Mouse (Mus musculus) intestine, embryonic 15.5 days (tissue): ENCODE data around the gene Lilr4b. TPM values are rescaled to one million over a fixed set of nuclear protein-coding genes. Genes with fewer than 3 reads are reported as not detected.
"Not testable (repeated sequence)": the region's sequence is repeated elsewhere in the genome, so short reads cannot be mapped to it uniquely, and the experiment has no call there.

ENCODE experiments used
- ATAC-seq: fragments of 200-750 bp; cut with Nextera tagmentation; 2 replicates; pipeline ENCODE4 v1.8.0; 2017; ENCODE audit warnings: moderate TSS enrichment, moderate library complexity
- H3K27ac ChIP-seq: fragments of 300-500 bp; sonication (generic); 2 replicates; pipeline ENCODE4 v1.5.1; 2015; ENCODE audit warnings: mild to moderate bottlenecking, inconsistent platforms
- H3K27me3 ChIP-seq: fragments of 300-500 bp; sonication (generic); replicated peaks from 2 replicates; pipeline ENCODE4 v1.6.1; 2015; ENCODE audit warnings: inconsistent platforms
- H3K36me3 ChIP-seq: fragments of 300-500 bp; sonication (generic); 2 replicates; pipeline ENCODE4 v1.6.1; 2015; ENCODE audit warnings: inconsistent platforms
- H3K4me1 ChIP-seq: fragments of 300-500 bp; sonication (generic); replicated peaks from 2 replicates; pipeline ENCODE4 v1.6.1; 2015; ENCODE audit warnings: inconsistent platforms
- H3K4me2 ChIP-seq: fragments of 300-500 bp; sonication (generic); replicated peaks from 2 replicates; pipeline ENCODE4 v1.6.1; 2015; ENCODE audit warnings: mild to moderate bottlenecking, inconsistent platforms
- H3K4me3 ChIP-seq: fragments of 300-500 bp; sonication (generic); replicated peaks from 2 replicates; pipeline ENCODE4 v1.5.1; 2015; ENCODE audit warnings: inconsistent platforms
- H3K9ac ChIP-seq: fragments of 300-500 bp; sonication (generic); 2 replicates; pipeline ENCODE4 v1.6.1; 2015; ENCODE audit warnings: inconsistent platforms
- H3K9me3 ChIP-seq: fragments of 300-500 bp; sonication (generic); 2 replicates; pipeline ENCODE4 v1.6.1; 2016; ENCODE audit warnings: inconsistent platforms
- WGBS: fragments of 180-500 bp; shearing (Covaris S2); methylation state at CpG from one replicate; pipeline ENCODE4 v1.1.7; 2015; 5-methylcytosine and 5-hydroxymethylcytosine counted together
- polyA plus RNA-seq: library from polyadenylated mRNA; unstranded; fragments of >200 nt; fragmentation: Nextera tagmentation; extraction: Ambion mirVana; gene quantifications from 2 replicates; pipeline ENCODE4 v1.2.1, GENCODE M21; 2015

The Lilr4b gene
- 0.61 and 0.80 TPM in 2 replicates for polyA plus RNA-seq

DNA sequence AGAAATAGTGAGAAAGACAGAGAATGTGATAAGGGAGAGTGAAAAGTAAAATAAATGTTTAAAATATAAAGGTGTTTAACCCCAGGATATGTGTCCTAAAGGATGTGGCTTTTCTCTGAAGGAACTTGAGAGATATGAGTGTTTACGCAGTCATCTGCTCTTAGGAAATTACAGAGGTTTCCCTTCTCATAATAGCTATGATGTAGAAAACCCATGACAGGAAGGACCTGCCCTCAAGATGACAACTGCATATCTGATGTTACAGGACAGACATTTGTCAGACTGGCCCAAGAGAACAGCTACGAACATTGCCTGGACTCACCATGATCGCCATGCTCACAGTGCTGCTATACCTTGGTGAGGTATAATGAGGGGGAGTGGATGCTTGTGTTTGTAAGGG, at the start of gene Lilr4b, which contains the start of gene Gm49339:
TSS of gene Lilr4b (plus strand) at position 236 of the 400 bp plus-strand sequence.
TSS of gene Gm49339 (plus strand) at position 216 of the 400 bp plus-strand sequence.
- not testable (repeated sequence) for H3K27me3 ChIP-seq, H3K9ac ChIP-seq, H3K36me3 ChIP-seq, H3K4me2 ChIP-seq, ATAC-seq, H3K9me3 ChIP-seq, H3K4me3 ChIP-seq, H3K4me1 ChIP-seq, H3K27ac ChIP-seq
- 82% methylated on average over 1 of the region's 3 CpGs for WGBS

- ATAC-seq = no peak
- H3K4me2 ChIP-seq = no peak overlapping the region
Measured at GRCm38 (mm10) chr10:51432940-51433339, 47.5 kb upstream of the Lilr4b start.

GRCm38 (mm10) chr10:51435684-51436083, 44.7 kb upstream of the Lilr4b start:
- Histone ChIP-seq H3K27me3 (no peaks in the 10 kb centered on the region), H3K27ac (no peak overlapping the region), H3K9ac (no peak overlapping the region), H3K4me3 (no peak overlapping the region), H3K4me1 (no peaks in the 10 kb centered on the region), H3K9me3 (no peaks in the 10 kb centered on the region), H3K36me3 (no peaks in the 10 kb centered on the region), H3K4me2 (no peak overlapping the region)
- WGBS = 79% methylated on average over 3 of the region's 3 CpGs
- no peak for ATAC-seq

More at GRCm38 (mm10) chr10:51432940-51433339, 47.5 kb upstream of the Lilr4b start:
- H3K9ac ChIP-seq = no peak overlapping the region
- no peak overlapping the region for H3K4me3 ChIP-seq
- H3K27me3 ChIP-seq = no peaks in the 10 kb centered on the region
- H3K9me3 ChIP-seq = no peaks in the 10 kb centered on the region
- no peaks in the 10 kb centered on the region for H3K4me1 ChIP-seq
- no peak overlapping the region for H3K27ac ChIP-seq
- no peaks in the 10 kb centered on the region for H3K36me3 ChIP-seq

GRCm38 (mm10) chr10:51451610-51452009, 28.8 kb upstream of the Lilr4b start:
- Histone ChIP-seq H3K4me3 (no peak overlapping the region), H3K4me2 (no peak overlapping the region), H3K9me3 (no peaks in the 10 kb centered on the region), H3K4me1 (no peaks in the 10 kb centered on the region), H3K27ac (no peak overlapping the region), H3K36me3 (no peaks in the 10 kb centered on the region), H3K27me3 (no peaks in the 10 kb centered on the region), H3K9ac (no peak overlapping the region)
- peak; percentile 53; the same call in 1 of the 2 replicates for ATAC-seq
- 78% methylated on average over 4 of the region's 4 CpGs for whole genome bisulfite sequencing

GRCm38 (mm10) chr10:51453616-51454298, 26.7 kb upstream of the Lilr4b start:
- ATAC-seq = no peak
- H3K27ac ChIP-seq = no peak overlapping the region
- 80% methylated on average over 1 of the region's 1 CpGs for WGBS

DNA sequence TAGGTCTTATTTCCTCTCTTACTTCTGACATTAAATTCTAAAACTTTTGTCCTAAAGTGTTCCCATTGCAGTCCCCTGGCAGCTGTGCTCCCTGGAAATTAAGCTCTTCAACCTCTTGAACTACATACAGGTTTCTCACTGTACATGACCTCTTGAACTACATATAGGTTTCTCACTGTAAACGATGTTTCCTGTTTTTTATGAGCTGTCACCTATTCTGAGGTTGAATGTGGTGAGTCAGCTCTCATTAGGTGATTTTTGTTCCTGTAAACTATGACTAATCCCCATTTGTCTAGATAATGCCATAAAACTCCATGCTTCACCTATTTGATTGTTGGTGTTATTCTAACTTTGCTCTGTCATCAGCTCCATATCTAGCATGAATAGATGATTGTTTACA, 26.1 kb upstream of the Lilr4b start:
- no peak overlapping the region for H3K4me3 ChIP-seq
- no peaks in the 10 kb centered on the region for H3K4me1 ChIP-seq
- no peak overlapping the region for H3K27ac ChIP-seq
- 52% methylated on average over 1 of the region's 1 CpGs for WGBS
- H3K27me3 ChIP-seq = no peaks in the 10 kb centered on the region
- no peak overlapping the region for H3K4me2 ChIP-seq
- no peaks in the 10 kb centered on the region for H3K36me3 ChIP-seq
- 0 out of 2 replicates have a peak, but pooled peaks have one; percentile 28 for ATAC-seq
- H3K9me3 ChIP-seq = no peaks in the 10 kb centered on the region
- H3K9ac ChIP-seq = no peak overlapping the region

More at GRCm38 (mm10) chr10:51453616-51454298, 26.7 kb upstream of the Lilr4b start:
- H3K4me2 ChIP-seq = no peak overlapping the region
- H3K27me3 ChIP-seq = no peaks in the 10 kb centered on the region
- H3K9me3 ChIP-seq = no peaks in the 10 kb centered on the region
- H3K4me3 ChIP-seq = no peak overlapping the region
- H3K9ac ChIP-seq = no peak overlapping the region
- no peaks in the 10 kb centered on the region for H3K4me1 ChIP-seq
- no peaks in the 10 kb centered on the region for H3K36me3 ChIP-seq

GRCm38 (mm10) chr10:51455762-51456161, 24.7 kb upstream of the Lilr4b start:
- no peaks in the 10 kb centered on the region for H3K27me3 ChIP-seq
- no peak overlapping the region for H3K4me2 ChIP-seq
- WGBS = 76% methylated on average over 1 of the region's 1 CpGs
- no peak overlapping the region for H3K27ac ChIP-seq
- H3K4me1 ChIP-seq = no peaks in the 10 kb centered on the region
- no peak overlapping the region for H3K9ac ChIP-seq
- no peak overlapping the region for H3K4me3 ChIP-seq
- H3K36me3 ChIP-seq = no peaks in the 10 kb centered on the region
- H3K9me3 ChIP-seq = no peaks in the 10 kb centered on the region
- ATAC-seq = no peak

DNA sequence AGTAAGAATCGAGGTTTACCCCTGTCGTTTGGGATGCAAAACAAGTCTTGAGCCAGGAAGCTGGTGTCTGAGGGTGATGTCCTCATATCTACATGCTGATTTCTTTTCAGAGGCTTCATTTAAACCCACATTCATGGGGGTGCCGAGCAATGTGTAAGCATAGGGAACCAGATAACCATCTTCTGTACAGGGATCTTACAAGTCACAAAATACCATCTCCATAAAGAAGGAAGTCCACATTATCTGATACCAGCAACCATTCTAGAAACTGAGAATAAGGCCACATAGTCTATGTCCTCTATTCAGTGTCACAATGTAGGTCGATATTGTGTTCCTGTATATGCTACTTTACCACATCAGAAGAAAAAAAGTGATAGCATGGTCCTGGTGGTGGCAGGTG, 24.1 kb upstream of the Lilr4b start:
- no peak for ATAC-seq
- H3K4me1 ChIP-seq = no peaks in the 10 kb centered on the region
- H3K9me3 ChIP-seq = no peaks in the 10 kb centered on the region

DNA sequence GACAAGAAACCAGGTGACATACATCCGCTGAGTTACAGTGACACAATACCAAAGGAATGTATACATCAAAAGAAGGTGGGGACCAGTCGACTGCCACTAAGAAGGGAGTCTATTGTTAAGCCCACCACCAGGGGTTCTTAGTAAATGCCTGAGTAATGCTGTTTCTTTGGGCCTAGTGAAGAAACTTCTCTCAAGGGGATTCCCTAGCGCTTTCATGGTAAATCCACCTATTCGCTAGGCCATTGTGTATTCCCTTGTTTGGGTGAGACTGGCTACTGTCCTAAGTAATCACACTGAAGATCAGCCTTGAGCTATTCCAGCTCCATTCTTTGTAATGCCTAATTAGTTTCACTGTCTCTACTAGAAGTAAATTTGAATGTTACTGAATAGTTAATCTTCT, 16.6 kb upstream of the Lilr4b start:
- not testable (repeated sequence) for H3K4me2 ChIP-seq, H3K27me3 ChIP-seq, H3K36me3 ChIP-seq, H3K27ac ChIP-seq, H3K9me3 ChIP-seq, H3K9ac ChIP-seq, ATAC-seq, H3K4me1 ChIP-seq, H3K4me3 ChIP-seq
- 57% methylated on average over 4 of the region's 4 CpGs for WGBS

More for the DNA sequence above, 24.1 kb upstream of the Lilr4b start:
- Histone ChIP-seq H3K36me3 (no peaks in the 10 kb centered on the region), H3K4me2 (no peak overlapping the region), H3K9ac (no peak overlapping the region), H3K27me3 (no peaks in the 10 kb centered on the region), H3K27ac (no peak overlapping the region), H3K4me3 (no peak overlapping the region)
- WGBS = 73% methylated on average over 4 of the region's 4 CpGs

- H3K4me1 ChIP-seq, H3K4me2 ChIP-seq, H3K27ac ChIP-seq, H3K9me3 ChIP-seq, H3K9ac ChIP-seq, H3K4me3 ChIP-seq, H3K36me3 ChIP-seq, ATAC-seq, H3K27me3 ChIP-seq: not testable (repeated sequence)
- no CpG with 5 or more reads among the region's 2 CpGs for WGBS
Measured at GRCm38 (mm10) chr10:51490691-51491090, 10.3 kb downstream of the Lilr4b start, which contains the start of gene Lilrb4a. Gene Lilrb4a (plus strand): TSS chr10:51490956.

DNA sequence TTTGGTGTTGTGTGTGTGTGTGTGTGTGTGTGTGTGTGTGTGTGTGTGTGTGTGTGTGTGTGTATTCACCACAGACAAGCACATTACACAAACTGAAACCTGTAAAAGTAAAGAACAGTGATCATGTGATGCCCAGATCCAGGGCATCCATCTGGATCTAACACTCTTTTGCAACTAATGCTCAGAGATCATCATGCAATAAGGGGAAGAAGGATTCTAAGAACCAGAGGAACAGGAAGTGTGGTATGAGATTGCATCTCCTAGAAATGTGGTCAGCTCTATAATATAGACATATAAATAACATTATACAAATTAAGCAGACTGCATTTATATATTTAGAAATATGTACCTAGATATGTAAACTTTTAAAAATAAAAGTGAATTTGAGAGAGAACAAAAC, 39.6 kb downstream of the Lilr4b start:
- Histone ChIP-seq H3K36me3 (no peaks in the 10 kb centered on the region), H3K27ac (no peak overlapping the region), H3K4me1 (no peaks in the 10 kb centered on the region), H3K4me2 (no peak overlapping the region), H3K9ac (no peak overlapping the region), H3K4me3 (no peak overlapping the region), H3K27me3 (no peaks in the 10 kb centered on the region), H3K9me3 (no peaks in the 10 kb centered on the region)
- no peak for ATAC-seq

DNA sequence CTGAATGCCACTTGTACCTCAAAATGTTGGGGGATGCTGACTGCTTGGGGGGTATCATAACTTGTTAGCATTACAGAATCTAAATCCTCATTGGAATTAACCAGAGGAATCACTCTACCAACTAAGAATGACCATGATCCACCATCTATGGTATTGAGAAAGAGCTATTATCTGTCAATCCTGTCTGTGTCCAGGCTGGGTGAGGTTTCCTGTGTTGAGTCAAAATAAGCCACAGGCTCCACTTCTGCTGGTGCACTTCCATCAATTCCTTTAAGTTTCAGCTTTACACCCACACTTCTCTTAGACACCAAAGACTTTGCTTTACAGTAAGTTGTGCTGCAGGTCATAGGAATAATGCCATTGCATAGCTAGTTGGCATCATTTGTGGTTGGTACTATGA, 41.0 kb downstream of the Lilr4b start:
- Histone ChIP-seq H3K4me2 (no peak overlapping the region), H3K9me3 (no peaks in the 10 kb centered on the region), H3K27ac (no peak overlapping the region), H3K9ac (no peak overlapping the region), H3K4me3 (no peak overlapping the region), H3K27me3 (no peaks in the 10 kb centered on the region), H3K4me1 (no peaks in the 10 kb centered on the region), H3K36me3 (no peaks in the 10 kb centered on the region)
- ATAC-seq = no peak

- H3K4me1 ChIP-seq = no peaks in the 10 kb centered on the region
- no peak overlapping the region for H3K4me2 ChIP-seq
- no peaks in the 10 kb centered on the region for H3K27me3 ChIP-seq
- no peaks in the 10 kb centered on the region for H3K36me3 ChIP-seq
- H3K9ac ChIP-seq = no peak overlapping the region
- H3K4me3 ChIP-seq = no peak overlapping the region
- no peak overlapping the region for H3K27ac ChIP-seq
- H3K9me3 ChIP-seq = no peaks in the 10 kb centered on the region
- 69% methylated on average over 7 of the region's 7 CpGs for WGBS
- ATAC-seq = no peak
Measured at GRCm38 (mm10) chr10:51526090-51526489, 45.7 kb downstream of the Lilr4b start.
